ENCODE assay signal across 8 mouse cellular contexts in genomic region chr12:51377888-51378190, GRCm38 (mm10). TPM values are rescaled to one million over a fixed set of nuclear protein-coding genes. Genes with fewer than 3 reads are reported as not detected.
DNase-seq lines count a peak whose midpoint lies in the region; ATAC-seq and TF ChIP-seq lines count a peak whose summit lies in the region.

No protein-coding gene starts in this region.

- H3K27ac ChIP-seq in kidney, adult 2 months (ENCODE audit: insufficient read depth, low read depth, low read length) = peak overlapping the region; percentile 54; the same call in 1 of the 2 replicates
- H3K27ac ChIP-seq in bone marrow, adult 2 months (ENCODE audit: control insufficient read depth, insufficient read depth, low read depth, low read length, poor library complexity) = peak overlapping the region; percentile 83; the same call in 1 of the 2 replicates
- H3K27ac ChIP-seq in hindbrain, embryonic 14.5 days = peak overlapping the region; percentile 79
- peak overlapping the region; percentile 85 for H3K27ac ChIP-seq in midbrain, embryonic 13.5 days

- no peak for TF ChIP-seq CTCF in kidney, adult 2 months (conservative IDR thresholded peaks at IDR 0.05; ENCODE audit: insufficient read depth, insufficient read length, low read depth, low read length)
- no peak for TF ChIP-seq CTCF in bone marrow, adult 2 months (IDR thresholded peaks at IDR 0.05; ENCODE audit: control insufficient read depth, insufficient read depth, low read length)

- intact Hi-C loops in left cerebral cortex, postnatal 14 days (cut with DNase I) = no loop called here

- H3K4me2 ChIP-seq in hindbrain, embryonic 14.5 days (replicated peaks) = peak overlapping the region; percentile 76
- peak overlapping the region; percentile 63 for H3K4me2 ChIP-seq in midbrain, embryonic 13.5 days (replicated peaks)

- peak overlapping the region; percentile 73 for H3K4me3 ChIP-seq in kidney, adult 2 months (ENCODE audit: insufficient read depth, low read depth, low read length)
- H3K4me3 ChIP-seq in bone marrow, adult 2 months (replicated peaks; ENCODE audit: control insufficient read depth, low read depth, low read length) = peak overlapping the region; percentile 89
- peak overlapping the region; percentile 57 for H3K4me3 ChIP-seq in hindbrain, embryonic 14.5 days (replicated peaks; ENCODE audit: low read length)
- H3K4me3 ChIP-seq in midbrain, embryonic 13.5 days (replicated peaks) = peak overlapping the region; percentile 74

- no peak for TF ChIP-seq POLR2A in kidney, adult 2 months (IDR thresholded peaks at IDR 0.05; ENCODE audit: low read depth, low read length)
- no peak for TF ChIP-seq POLR2A in bone marrow, adult 2 months (IDR thresholded peaks at IDR 0.05; ENCODE audit: borderline replicate concordance, control insufficient read depth, low read depth, low read length)

- DNase-seq in kidney, adult 2 months = no peak
- no peak for DNase-seq in kidney, adult 18-20 months
- DNase-seq in hindbrain, embryonic 14.5 days (ENCODE audit: low spot score) = no peak
- no peak for DNase-seq in cerebellum, adult 18-20 months
- no peak for DNase-seq in left cerebral cortex, postnatal 14 days (ENCODE audit: low spot score in 2 of 2)
- no peak for DNase-seq in retina, embryonic 14.5 days (ENCODE audit: low spot score)

- H3K27me3 ChIP-seq in kidney, adult 2 months (replicated peaks; ENCODE audit: control insufficient read depth, insufficient read depth, low read length) = no peaks in the 10 kb centered on the region
- H3K27me3 ChIP-seq in hindbrain, embryonic 14.5 days (ENCODE audit: control insufficient read depth, insufficient read depth, low read length) = no peaks in the 10 kb centered on the region
- no peaks in the 10 kb centered on the region for H3K27me3 ChIP-seq in midbrain, embryonic 13.5 days

- no peaks in the 10 kb centered on the region for H3K4me1 ChIP-seq in kidney, adult 2 months (ENCODE audit: control insufficient read depth, insufficient read depth, low read length)
- H3K4me1 ChIP-seq in bone marrow, adult 2 months (ENCODE audit: control insufficient read depth, insufficient read depth, low read length) = no peaks in the 10 kb centered on the region
- H3K4me1 ChIP-seq in hindbrain, embryonic 14.5 days (replicated peaks; ENCODE audit: control insufficient read depth, insufficient read depth, low read length) = peaks cover 7% of the 10 kb centered on the region; the same call in 1 of the 2 replicates
- 0 out of 2 replicates have a peak, but pooled peaks cover 5% of the 10 kb centered on the region for H3K4me1 ChIP-seq in midbrain, embryonic 13.5 days (replicated peaks)

- WGBS in kidney, adult 2 months = 11% methylated on average over 6 of the region's 6 CpGs
- WGBS in bone marrow, adult 2 months = 11% methylated on average over 6 of the region's 6 CpGs
- 23% methylated on average over 6 of the region's 6 CpGs for WGBS in hindbrain, embryonic 14.5 days
- 21% methylated on average over 6 of the region's 6 CpGs for WGBS in midbrain, embryonic 13.5 days

- H3K9me3 ChIP-seq in hindbrain, embryonic 14.5 days (ENCODE audit: control insufficient read depth, low read length) = no peaks in the 10 kb centered on the region
- H3K9me3 ChIP-seq in midbrain, embryonic 13.5 days = no peaks in the 10 kb centered on the region

- ATAC-seq in hindbrain, embryonic 14.5 days (ENCODE audit: low FRiP score) = no peak
- ATAC-seq in midbrain, embryonic 13.5 days = no peak

- peaks cover 2% of the 10 kb centered on the region; the same call in 1 of the 2 replicates for H3K36me3 ChIP-seq in kidney, adult 2 months (ENCODE audit: control insufficient read depth, insufficient read depth, low read length)
- H3K36me3 ChIP-seq in hindbrain, embryonic 14.5 days (replicated peaks; ENCODE audit: control insufficient read depth, insufficient read depth) = peaks cover 32% of the 10 kb centered on the region
- H3K36me3 ChIP-seq in midbrain, embryonic 13.5 days = peaks cover 9% of the 10 kb centered on the region

- H3K9ac ChIP-seq in hindbrain, embryonic 14.5 days = peak overlapping the region; percentile 78
- H3K9ac ChIP-seq in midbrain, embryonic 13.5 days (replicated peaks) = peak overlapping the region; percentile 79

RNA-seq across cellular contexts. Expression of gene Scfd1, which starts 0.5 kb away (rescaled TPM):
- polyA plus RNA-seq in kidney, adult 2 months (2012; rRNA removed) = 8.8 and 11.7 TPM in 2 replicates
- 12.5 and 19.5 TPM in 2 replicates for polyA plus RNA-seq in bone marrow, adult 2 months (2011; ENCODE audit: insufficient read depth, insufficient read length, low replicate concordance, missing spikeins)
- polyA plus RNA-seq in hindbrain, embryonic 14.5 days (2014; fragmentation: Nextera tagmentation; extraction: Ambion mirVana) = 77.1 and 77.6 TPM in 2 replicates
- 70.8 and 74.3 TPM in 2 replicates for polyA plus RNA-seq in midbrain, embryonic 13.5 days (2015; fragmentation: Nextera tagmentation; extraction: Ambion mirVana)
- total RNA-seq in left cerebral cortex, postnatal 14 days (2021) = 10 to 100 TPM; 38.6 to 41.3 TPM

RNA-seq across cellular contexts. Expression of gene G2e3, which starts 30.0 kb away (rescaled TPM):
- polyA plus RNA-seq in kidney, adult 2 months (2012; rRNA removed) = 0.69 and 1.2 TPM in 2 replicates
- 8.2 and 9.4 TPM in 2 replicates for polyA plus RNA-seq in bone marrow, adult 2 months (2011; ENCODE audit: insufficient read depth, insufficient read length, low replicate concordance, missing spikeins)
- 15.6 and 16.2 TPM in 2 replicates for polyA plus RNA-seq in hindbrain, embryonic 14.5 days (2014; fragmentation: Nextera tagmentation; extraction: Ambion mirVana)
- polyA plus RNA-seq in midbrain, embryonic 13.5 days (2015; fragmentation: Nextera tagmentation; extraction: Ambion mirVana) = 31.5 and 31.7 TPM in 2 replicates
- total RNA-seq in left cerebral cortex, postnatal 14 days (2021) = 1 to 10 TPM; 8.7 to 9.0 TPM
